Mouse (Mus musculus): ENCODE data around the gene Hoxa4. TPM values are rescaled to one million over a fixed set of nuclear protein-coding genes. Genes with fewer than 3 reads are reported as not detected.

The Hoxa4 gene
- polyA plus RNA-seq, 1 experiment from 2014 or later = 5.7 TPM

GRCm38 (mm10) chr6:52170166-52170897, 21.2 kb downstream of the Hoxa4 start:
- H3K27ac ChIP-seq (replicated peaks) = peak overlapping the region; percentile 99
- no peaks in the 10 kb centered on the region for H3K9me3 ChIP-seq
- peaks cover 98% of the 10 kb centered on the region for H3K4me1 ChIP-seq (replicated peaks)
- H3K27me3 ChIP-seq = no peaks in the 10 kb centered on the region
- peak overlapping the region; percentile 75 for H3K4me2 ChIP-seq
- no peak for ATAC-seq (ENCODE audit: low read depth)
- H3K36me3 ChIP-seq = peaks cover 23% of the 10 kb centered on the region
- WGBS = 3% methylated on average over 40 of the region's 40 CpGs
- peak overlapping the region; percentile 92 for H3K9ac ChIP-seq
- H3K4me3 ChIP-seq = peak overlapping the region; percentile 20

DNA sequence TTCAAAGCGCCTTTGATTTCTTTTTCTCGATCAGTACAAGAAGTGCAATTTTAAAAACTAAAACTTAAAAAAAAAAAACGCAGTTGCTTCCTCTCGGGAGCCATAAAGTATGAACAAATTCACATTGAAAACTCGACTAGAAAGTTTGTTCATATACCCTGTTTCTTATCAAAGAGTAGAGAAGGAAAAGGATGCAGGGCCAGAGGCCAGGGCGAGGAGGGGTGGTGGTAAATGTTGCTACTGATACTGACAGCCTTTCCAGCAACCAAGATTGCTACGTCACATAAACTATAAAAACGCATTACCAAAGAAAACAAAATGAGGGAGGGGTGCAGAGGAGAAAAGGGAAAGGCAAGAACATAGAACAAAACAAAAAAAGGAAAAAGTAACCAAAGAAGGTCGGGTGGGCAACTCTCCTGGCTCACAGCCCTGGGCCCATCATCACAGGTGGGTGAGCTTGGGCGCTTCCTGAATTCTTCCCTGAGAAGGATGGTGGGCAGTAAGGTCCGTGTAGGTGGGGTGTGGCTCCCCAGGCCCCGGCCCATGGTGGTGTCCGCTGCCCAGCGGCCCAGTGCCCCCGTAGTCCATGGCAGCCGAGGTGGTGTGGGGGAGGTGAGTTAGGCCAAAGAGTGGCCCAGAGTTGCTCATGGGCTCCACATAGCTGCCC, 21.9 kb downstream of the Hoxa4 start:
- H3K27ac ChIP-seq (replicated peaks) = peak overlapping the region; percentile 99
- peaks cover 23% of the 10 kb centered on the region for H3K36me3 ChIP-seq
- peak overlapping the region; percentile 92 for H3K9ac ChIP-seq
- peak overlapping the region; percentile 75 for H3K4me2 ChIP-seq
- no peaks in the 10 kb centered on the region for H3K9me3 ChIP-seq
- 13% methylated on average over 16 of the region's 16 CpGs for WGBS
- ATAC-seq (ENCODE audit: low read depth) = no peak
- H3K4me3 ChIP-seq = peak overlapping the region; percentile 20
- H3K4me1 ChIP-seq (replicated peaks) = peaks cover 98% of the 10 kb centered on the region
- H3K27me3 ChIP-seq = no peaks in the 10 kb centered on the region

- H3K9ac ChIP-seq = peak overlapping the region; percentile 92
- WGBS = 3% methylated on average over 42 of the region's 42 CpGs
- H3K4me2 ChIP-seq = peak overlapping the region; percentile 75
- peak overlapping the region; percentile 89 for H3K4me3 ChIP-seq
- H3K36me3 ChIP-seq = peaks cover 23% of the 10 kb centered on the region
- ATAC-seq (ENCODE audit: low read depth) = no peak
- no peaks in the 10 kb centered on the region for H3K9me3 ChIP-seq
- peak overlapping the region; percentile 99 for H3K27ac ChIP-seq (replicated peaks)
- H3K4me1 ChIP-seq (replicated peaks) = peaks cover 99% of the 10 kb centered on the region
- no peaks in the 10 kb centered on the region for H3K27me3 ChIP-seq
Measured at GRCm38 (mm10) chr6:52168191-52169055, 23.1 kb downstream of the Hoxa4 start.

GRCm38 (mm10) chr6:52167736-52168161, 23.8 kb downstream of the Hoxa4 start:
- Histone ChIP-seq H3K36me3 (peaks cover 23% of the 10 kb centered on the region), H3K4me1 (replicated peaks) (peaks cover 99% of the 10 kb centered on the region), H3K9ac (peak overlapping the region; percentile 92), H3K4me2 (peak overlapping the region; percentile 75), H3K4me3 (peak overlapping the region; percentile 89), H3K9me3 (no peaks in the 10 kb centered on the region), H3K27ac (replicated peaks) (peak overlapping the region; percentile 99), H3K27me3 (no peaks in the 10 kb centered on the region)
- WGBS = 6% methylated on average over 14 of the region's 14 CpGs
- no peak for ATAC-seq (ENCODE audit: low read depth)

DNA sequence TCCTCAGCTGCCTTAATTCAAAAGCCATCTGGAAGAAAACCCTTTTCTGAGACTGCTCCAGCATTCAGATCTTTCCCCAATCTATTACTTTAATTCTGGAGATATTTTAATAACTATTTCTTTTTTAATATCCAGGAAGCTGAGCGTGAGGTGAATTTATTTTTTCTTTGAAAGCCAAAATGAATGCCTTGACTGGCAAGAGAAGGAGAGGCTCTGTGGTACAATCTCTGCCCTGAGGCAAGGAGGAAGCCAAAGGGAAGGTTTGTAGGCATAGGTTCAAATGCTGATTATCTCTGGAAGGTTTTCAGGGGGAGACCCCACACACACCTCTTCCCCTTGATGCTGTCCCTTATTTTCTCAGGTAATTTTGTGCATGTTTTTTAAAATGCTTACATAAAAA, 24.4 kb downstream of the Hoxa4 start:
- 30% methylated on average over 1 of the region's 1 CpGs for WGBS
- Histone ChIP-seq H3K9me3 (no peaks in the 10 kb centered on the region), H3K4me3 (peak overlapping the region; percentile 89), H3K36me3 (peaks cover 21% of the 10 kb centered on the region), H3K9ac (peak overlapping the region; percentile 92), H3K4me2 (peak overlapping the region; percentile 75), H3K27ac (replicated peaks) (peak overlapping the region; percentile 99), H3K27me3 (no peaks in the 10 kb centered on the region), H3K4me1 (replicated peaks) (peaks cover 99% of the 10 kb centered on the region)
- ATAC-seq (ENCODE audit: low read depth) = no peak

DNA sequence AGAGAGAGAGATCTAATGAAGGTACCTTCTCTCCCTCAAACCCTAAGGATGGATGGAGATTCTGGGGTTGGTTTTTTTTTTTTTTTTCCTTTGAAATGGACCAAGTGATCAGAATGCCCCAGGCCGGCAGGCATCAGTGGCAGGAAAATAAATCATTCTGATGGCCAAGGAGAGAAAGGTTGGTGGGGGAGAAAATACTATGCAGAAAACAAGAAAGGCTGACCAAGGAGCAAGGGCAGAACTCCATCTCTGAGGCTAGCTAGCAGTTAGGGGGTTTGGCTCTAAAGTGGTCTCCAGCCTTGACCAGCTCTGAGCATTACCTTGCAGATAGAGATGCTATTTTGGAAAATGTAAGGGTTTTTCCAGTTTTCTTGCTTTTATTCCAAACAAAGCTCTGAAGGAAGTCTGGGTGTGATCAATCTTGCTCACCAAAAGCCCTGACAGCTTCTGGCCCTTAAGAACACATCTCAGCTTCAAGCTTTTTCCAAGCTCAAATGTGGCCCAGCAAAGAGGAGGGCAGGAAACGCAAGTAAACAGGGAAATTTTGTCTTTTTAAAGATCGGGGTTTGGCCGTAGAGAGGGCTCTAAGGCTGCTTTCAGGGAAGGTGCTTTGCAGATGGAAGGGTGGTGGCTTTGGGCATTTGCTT, 25.0 kb downstream of the Hoxa4 start:
- H3K4me2 ChIP-seq = peak overlapping the region; percentile 75
- H3K27ac ChIP-seq (replicated peaks) = peak overlapping the region; percentile 99
- WGBS = 11% methylated on average over 4 of the region's 4 CpGs
- H3K4me1 ChIP-seq (replicated peaks) = peaks cover 99% of the 10 kb centered on the region
- no peaks in the 10 kb centered on the region for H3K9me3 ChIP-seq
- no peaks in the 10 kb centered on the region for H3K27me3 ChIP-seq
- H3K9ac ChIP-seq = peak overlapping the region; percentile 92
- peak overlapping the region; percentile 89 for H3K4me3 ChIP-seq
- no peak for ATAC-seq (ENCODE audit: low read depth)
- H3K36me3 ChIP-seq = peaks cover 15% of the 10 kb centered on the region

GRCm38 (mm10) chr6:52165441-52166370, 25.8 kb downstream of the Hoxa4 start:
- Histone ChIP-seq H3K4me1 (replicated peaks) (peaks cover 98% of the 10 kb centered on the region), H3K9me3 (no peaks in the 10 kb centered on the region), H3K27me3 (no peaks in the 10 kb centered on the region), H3K9ac (peak overlapping the region; percentile 92), H3K36me3 (peaks cover 8% of the 10 kb centered on the region), H3K4me3 (peak overlapping the region; percentile 89), H3K4me2 (peak overlapping the region; percentile 75), H3K27ac (replicated peaks) (peak overlapping the region; percentile 99)
- no peak for ATAC-seq (ENCODE audit: low read depth)
- WGBS = 1% methylated on average over 28 of the region's 28 CpGs

DNA sequence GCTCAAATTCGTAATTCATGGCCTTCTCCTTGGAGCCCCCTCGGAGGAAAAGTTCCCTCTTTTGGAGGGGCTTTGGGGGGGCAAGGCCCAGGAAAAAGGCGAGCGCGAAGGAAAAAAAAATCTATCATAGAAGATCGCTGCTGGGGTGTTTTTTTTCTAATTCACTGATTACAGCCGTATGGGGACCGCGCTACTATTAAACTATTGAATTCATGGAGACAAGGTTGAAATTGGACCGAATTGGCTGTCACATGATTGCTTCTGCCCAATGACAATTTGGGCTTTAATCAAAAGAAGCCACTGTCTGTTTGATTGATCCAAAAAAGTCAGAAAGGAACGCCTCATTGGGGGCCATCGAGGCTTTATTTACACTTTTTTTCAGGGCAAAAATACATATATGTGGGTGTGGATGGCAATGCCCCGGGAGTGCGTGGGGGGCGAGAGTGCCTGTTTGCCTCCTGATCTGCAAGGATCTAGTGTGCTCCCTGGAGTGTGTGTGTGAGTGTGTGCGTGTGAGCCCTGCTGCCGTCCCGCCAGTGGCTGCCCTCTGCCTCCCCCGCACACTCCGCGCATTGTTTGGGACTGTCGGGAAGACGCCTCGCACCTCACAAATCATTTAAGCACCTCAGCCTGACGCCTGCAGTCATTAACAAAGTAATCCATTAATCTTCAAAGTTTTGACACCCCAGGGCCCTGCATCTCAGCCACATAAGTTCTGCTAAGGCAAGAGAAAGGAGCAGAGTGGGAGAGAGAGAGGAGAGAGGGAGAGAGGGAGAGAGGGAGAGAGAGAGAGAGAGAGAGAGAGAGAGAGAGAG, 26.7 kb downstream of the Hoxa4 start, which contains the start of gene Hoxa2:
TSS of gene Hoxa2 (minus strand) at position 206 of the 815 bp plus-strand sequence.
- Histone ChIP-seq H3K27ac (replicated peaks) (peak within 1 kb of the TSS; percentile 99), H3K4me3 (peak within 1 kb of the TSS; percentile 89), H3K27me3 (no peaks in the 10 kb centered on the region), H3K4me1 (replicated peaks) (peaks cover 98% of the 10 kb centered on the region), H3K36me3 (peaks cover 1% of the 10 kb centered on the region), H3K9me3 (no peaks in the 10 kb centered on the region), H3K4me2 (peak within 1 kb of the TSS; percentile 75), H3K9ac (peak within 1 kb of the TSS; percentile 92)
- peak; percentile 49 for ATAC-seq (ENCODE audit: low read depth)
- WGBS = under 1% methylated on average over 25 of the region's 25 CpGs

GRCm38 (mm10) chr6:52164051-52164625, 27.4 kb downstream of the Hoxa4 start:
- H3K36me3 ChIP-seq = no peaks in the 10 kb centered on the region
- H3K9ac ChIP-seq = peak overlapping the region; percentile 92
- no peaks in the 10 kb centered on the region for H3K27me3 ChIP-seq
- under 1% methylated on average over 39 of the region's 39 CpGs for WGBS
- peaks cover 98% of the 10 kb centered on the region for H3K4me1 ChIP-seq (replicated peaks)
- H3K4me2 ChIP-seq = peak overlapping the region; percentile 75
- H3K27ac ChIP-seq (replicated peaks) = peak overlapping the region; percentile 99
- H3K4me3 ChIP-seq = peak overlapping the region; percentile 89
- no peaks in the 10 kb centered on the region for H3K9me3 ChIP-seq
- ATAC-seq (ENCODE audit: low read depth) = no peak
